Mouse (Mus musculus): ENCODE measurements around the gene Fgfr2. TPM values are rescaled to one million over a fixed set of nuclear protein-coding genes. Genes with fewer than 3 reads are reported as not detected.

Gene Fgfr2
- total and polyA plus RNA-seq, 2 experiments from 2014 or later = 12.1 to 32.6 TPM

DNA sequence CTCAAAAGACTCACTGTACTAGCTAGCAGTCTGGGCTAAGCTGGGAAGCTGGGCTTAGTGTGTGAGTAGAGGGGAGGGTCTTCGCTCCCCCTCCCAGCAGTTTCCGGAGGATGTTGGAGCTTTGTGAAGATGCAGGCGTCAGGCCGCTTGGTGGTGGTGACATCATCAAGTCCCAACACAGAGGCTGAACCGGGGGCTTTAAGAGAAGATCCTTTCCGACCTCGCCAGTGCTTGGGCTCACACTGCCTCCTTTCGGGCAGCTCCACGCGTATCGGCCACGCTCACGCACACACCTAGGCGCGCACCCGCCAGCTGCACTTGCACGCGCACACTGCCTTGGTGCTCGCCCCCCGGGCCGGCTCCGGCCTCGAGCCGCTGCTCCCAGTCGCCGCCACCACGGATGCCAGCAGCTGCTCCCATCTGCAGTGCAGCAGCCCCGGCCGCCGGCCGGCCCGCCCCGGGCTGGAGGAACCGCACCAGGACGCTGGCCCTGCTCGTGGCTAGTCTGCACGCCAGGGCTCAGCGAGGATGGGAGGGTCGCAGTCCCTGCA lies 2430.7 kb downstream of the Fgfr2 start:
- peak; percentile 72 for TF ChIP-seq CTCF (IDR thresholded peaks at IDR 0.05)
- H3K27me3 ChIP-seq (ENCODE audit: insufficient read depth, low read length) = no peaks in the 10 kb centered on the region
- H3K27ac ChIP-seq (ENCODE audit: low read depth, low read length) = peak overlapping the region; percentile 99
- H3K36me3 ChIP-seq (ENCODE audit: insufficient read depth, low read length) = no peaks in the 10 kb centered on the region
- peak overlapping the region; percentile 84 for H3K4me3 ChIP-seq (ENCODE audit: low read depth, low read length)
- DNase-seq (ENCODE audit: low spot score) (peak; percentile 95), ATAC-seq (ENCODE audit: low FRiP score) (peak; percentile 90)
- H3K9me3 ChIP-seq (ENCODE audit: low read length) = no peaks in the 10 kb centered on the region
- WGBS = under 1% methylated on average over 36 of the region's 39 CpGs
- H3K4me1 ChIP-seq (ENCODE audit: insufficient read depth, low read length) = peaks cover 24% of the 10 kb centered on the region
- H3K9ac ChIP-seq (replicated peaks; ENCODE audit: low read length, poor library complexity, severe bottlenecking) = peak overlapping the region; percentile 97
- peak overlapping the region; percentile 76 for H3K4me2 ChIP-seq (ENCODE audit: low read depth, low read length, poor library complexity, severe bottlenecking)

DNA sequence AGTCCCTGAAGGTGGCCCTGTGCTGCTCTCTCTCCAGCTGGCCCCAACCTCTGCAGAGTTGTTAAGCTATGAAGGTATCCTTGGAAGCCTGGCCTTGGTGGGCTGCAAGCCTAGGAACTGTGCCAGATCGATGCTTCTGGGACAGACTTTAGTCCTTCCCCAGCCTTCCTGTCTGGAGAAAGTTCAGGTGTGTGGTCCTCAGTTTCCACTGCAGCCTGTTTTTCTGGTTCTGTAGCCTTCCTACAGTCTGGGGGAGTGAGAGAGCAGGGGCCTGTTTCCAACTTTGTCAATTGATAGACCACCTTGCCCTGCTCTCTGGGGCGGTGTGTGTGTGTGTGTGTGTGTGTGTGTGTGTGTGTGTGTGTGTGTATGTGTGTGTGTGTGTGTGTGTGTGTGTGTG lies 2431.2 kb downstream of the Fgfr2 start:
- H3K27ac ChIP-seq (ENCODE audit: low read depth, low read length) = peak overlapping the region; percentile 99
- peak overlapping the region; percentile 97 for H3K9ac ChIP-seq (replicated peaks; ENCODE audit: low read length, poor library complexity, severe bottlenecking)
- H3K4me2 ChIP-seq (ENCODE audit: low read depth, low read length, poor library complexity, severe bottlenecking) = peak overlapping the region; percentile 76
- H3K36me3 ChIP-seq (ENCODE audit: insufficient read depth, low read length) = no peaks in the 10 kb centered on the region
- H3K4me3 ChIP-seq (ENCODE audit: low read depth, low read length) = peak overlapping the region; percentile 84
- TF ChIP-seq CTCF (IDR thresholded peaks at IDR 0.05) = no peak
- DNase-seq (ENCODE audit: low spot score) (no peak), ATAC-seq (ENCODE audit: low FRiP score) (no peak)
- H3K9me3 ChIP-seq (ENCODE audit: low read length) = no peaks in the 10 kb centered on the region
- no peaks in the 10 kb centered on the region for H3K27me3 ChIP-seq (ENCODE audit: insufficient read depth, low read length)
- peaks cover 24% of the 10 kb centered on the region for H3K4me1 ChIP-seq (ENCODE audit: insufficient read depth, low read length)
- WGBS = 73% methylated on average over 1 of the region's 2 CpGs

- DNase-seq (ENCODE audit: low spot score) = no peak
- Histone ChIP-seq H3K27me3 (ENCODE audit: insufficient read depth, low read length) (no peaks in the 10 kb centered on the region), H3K4me1 (ENCODE audit: insufficient read depth, low read length) (peaks cover 16% of the 10 kb centered on the region; the same call in 1 of the 2 replicates), H3K4me2 (ENCODE audit: low read depth, low read length, poor library complexity, severe bottlenecking) (no peak overlapping the region), H3K9me3 (ENCODE audit: low read length) (no peaks in the 10 kb centered on the region), H3K36me3 (ENCODE audit: insufficient read depth, low read length) (no peaks in the 10 kb centered on the region), H3K27ac (ENCODE audit: low read depth, low read length) (no peak overlapping the region), H3K9ac (replicated peaks; ENCODE audit: low read length, poor library complexity, severe bottlenecking) (no peak overlapping the region), H3K4me3 (ENCODE audit: low read depth, low read length) (no peak overlapping the region)
- WGBS = 91% methylated on average over 6 of the region's 6 CpGs
- no peak for ATAC-seq (ENCODE audit: low FRiP score)
- TF ChIP-seq CTCF (IDR thresholded peaks at IDR 0.05) = no peak
Observed at GRCm38 (mm10) chr7:130690869-130691268, 2432.3 kb downstream of the Fgfr2 start.

DNA sequence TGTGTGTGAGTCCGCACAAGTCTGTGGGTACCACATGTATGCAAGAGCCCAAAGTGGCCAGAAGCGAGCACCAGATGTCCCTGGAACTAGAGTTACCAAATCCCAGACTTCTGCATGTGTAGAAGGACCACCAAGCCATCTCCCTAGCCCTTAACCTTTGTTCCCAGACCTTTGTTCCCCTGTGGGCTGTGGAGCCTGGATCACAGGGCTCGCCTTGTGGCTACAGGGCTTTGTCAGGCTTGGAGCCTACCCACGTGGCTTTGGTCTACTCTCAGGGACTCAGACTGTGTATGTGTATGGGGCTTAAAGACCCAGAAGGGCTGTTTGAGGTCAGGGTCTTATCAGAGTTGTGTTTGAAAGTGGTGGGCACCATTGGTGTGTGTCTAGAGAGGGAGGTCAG lies 2434.5 kb downstream of the Fgfr2 start:
- Histone ChIP-seq H3K27ac (ENCODE audit: low read depth, low read length) (no peak overlapping the region), H3K9me3 (ENCODE audit: low read length) (no peaks in the 10 kb centered on the region), H3K9ac (replicated peaks; ENCODE audit: low read length, poor library complexity, severe bottlenecking) (no peak overlapping the region), H3K4me1 (ENCODE audit: insufficient read depth, low read length) (no peaks in the 10 kb centered on the region), H3K4me2 (ENCODE audit: low read depth, low read length, poor library complexity, severe bottlenecking) (no peak overlapping the region), H3K4me3 (ENCODE audit: low read depth, low read length) (no peak overlapping the region), H3K27me3 (ENCODE audit: insufficient read depth, low read length) (no peaks in the 10 kb centered on the region), H3K36me3 (ENCODE audit: insufficient read depth, low read length) (no peaks in the 10 kb centered on the region)
- 87% methylated on average over 4 of the region's 4 CpGs for WGBS
- TF ChIP-seq CTCF (IDR thresholded peaks at IDR 0.05) = no peak
- no peak for DNase-seq (ENCODE audit: low spot score)
- ATAC-seq (ENCODE audit: low FRiP score) = no peak

DNA sequence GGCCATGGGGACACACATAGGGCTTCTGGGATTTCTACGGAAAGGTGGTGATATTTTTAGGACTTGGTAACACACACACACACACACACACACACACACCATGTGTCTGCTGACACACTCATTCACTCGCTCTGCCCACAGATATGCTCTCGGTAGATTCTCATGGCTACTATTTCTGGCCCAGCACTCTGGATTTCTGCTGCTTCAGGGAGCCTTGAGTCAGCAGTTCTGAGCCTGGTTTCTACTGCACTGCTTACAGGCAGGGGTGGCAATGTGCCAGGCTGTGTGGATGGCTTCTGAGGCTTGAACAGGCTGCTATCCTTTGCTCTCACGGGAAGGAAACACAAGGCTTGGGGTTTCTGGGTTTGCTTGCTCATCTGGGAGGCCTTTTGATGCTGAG lies 2441.4 kb downstream of the Fgfr2 start:
- Histone ChIP-seq H3K9me3 (ENCODE audit: low read length) (no peaks in the 10 kb centered on the region), H3K27me3 (ENCODE audit: insufficient read depth, low read length) (no peaks in the 10 kb centered on the region), H3K4me3 (ENCODE audit: low read depth, low read length) (no peak overlapping the region), H3K4me2 (ENCODE audit: low read depth, low read length, poor library complexity, severe bottlenecking) (no peak overlapping the region), H3K36me3 (ENCODE audit: insufficient read depth, low read length) (no peaks in the 10 kb centered on the region), H3K4me1 (ENCODE audit: insufficient read depth, low read length) (no peaks in the 10 kb centered on the region), H3K27ac (ENCODE audit: low read depth, low read length) (no peak overlapping the region), H3K9ac (replicated peaks; ENCODE audit: low read length, poor library complexity, severe bottlenecking) (no peak overlapping the region)
- WGBS = 69% methylated on average over 4 of the region's 4 CpGs
- ATAC-seq (ENCODE audit: low FRiP score) (no peak), DNase-seq (ENCODE audit: low spot score) (peak; percentile 66)
- no peak for TF ChIP-seq CTCF (IDR thresholded peaks at IDR 0.05)

DNA sequence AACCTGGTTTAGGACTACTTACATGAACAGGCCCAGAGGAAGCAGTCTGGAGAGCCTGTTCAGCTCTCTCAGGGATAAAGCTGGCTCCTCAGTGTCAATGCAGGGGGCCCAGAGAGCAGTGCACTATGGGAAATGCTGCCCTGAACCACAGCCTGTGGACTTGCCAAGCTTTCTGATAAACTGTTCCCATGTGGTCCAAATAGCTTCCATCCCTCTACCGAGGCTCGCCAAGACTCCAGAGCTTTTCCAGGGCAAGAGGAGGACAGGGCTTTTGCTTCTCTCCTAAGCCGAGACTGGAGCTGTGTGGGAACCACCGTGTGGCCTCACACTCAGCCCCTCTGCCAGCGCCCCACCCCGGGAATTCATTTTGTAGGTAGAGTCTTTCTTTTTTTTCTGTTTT lies 2444.7 kb downstream of the Fgfr2 start:
- H3K27ac ChIP-seq (ENCODE audit: low read depth, low read length) = no peak overlapping the region
- 93% methylated on average over 6 of the region's 6 CpGs for WGBS
- no peaks in the 10 kb centered on the region for H3K4me1 ChIP-seq (ENCODE audit: insufficient read depth, low read length)
- DNase-seq (ENCODE audit: low spot score) (no peak), ATAC-seq (ENCODE audit: low FRiP score) (no peak)
- TF ChIP-seq CTCF (IDR thresholded peaks at IDR 0.05) = no peak
- no peak overlapping the region for H3K4me3 ChIP-seq (ENCODE audit: low read depth, low read length)
- H3K9me3 ChIP-seq (ENCODE audit: low read length) = no peaks in the 10 kb centered on the region
- H3K27me3 ChIP-seq (ENCODE audit: insufficient read depth, low read length) = no peaks in the 10 kb centered on the region
- no peaks in the 10 kb centered on the region for H3K36me3 ChIP-seq (ENCODE audit: insufficient read depth, low read length)
- no peak overlapping the region for H3K9ac ChIP-seq (replicated peaks; ENCODE audit: low read length, poor library complexity, severe bottlenecking)
- H3K4me2 ChIP-seq (ENCODE audit: low read depth, low read length, poor library complexity, severe bottlenecking) = no peak overlapping the region

Measured in midbrain, postnatal 0 days (tissue).